Mouse (Mus musculus) C2C12 (cell line): Measurements from ENCODE around the gene Tapbpl. TPM values are rescaled to one million over a fixed set of nuclear protein-coding genes. Genes with fewer than 3 reads are reported as not detected.

Experiments
- H3K27me3 ChIP-seq: one replicate; pipeline ENCODE4 v1.6.1; 2011; ENCODE audit not compliant: control insufficient read depth, insufficient read depth, insufficient read length
- H3K36me3 ChIP-seq: one replicate; pipeline ENCODE4 v1.6.1; 2011; ENCODE audit not compliant: control insufficient read depth, insufficient read depth
- H3K4me3 ChIP-seq: one replicate; pipeline ENCODE4 v1.5.1; 2011; ENCODE audit warnings: mild to moderate bottlenecking, control low read depth; ENCODE audit not compliant: poor library complexity, insufficient read depth, severe bottlenecking
- H3K79me2 ChIP-seq: one replicate; pipeline ENCODE4 v1.6.1; 2011; ENCODE audit not compliant: control insufficient read depth, insufficient read depth
- H3K79me3 ChIP-seq: one replicate; pipeline ENCODE4 v1.6.1; 2011; ENCODE audit warnings: low read depth, control low read depth
- H3ac ChIP-seq: one replicate; pipeline ENCODE3; 2011; ENCODE audit warnings: low read depth; ENCODE audit not compliant: control insufficient read depth, insufficient read length
- CEBPB ChIP-seq: IDR thresholded peaks from one replicate; pipeline ENCODE4 v1.6.1; 2011; ENCODE audit warnings: low read depth, mild to moderate bottlenecking, control low read depth, moderate library complexity
- CTCF ChIP-seq: IDR thresholded peaks from one replicate; pipeline ENCODE4 v1.5.1; 2011; ENCODE audit not compliant: control insufficient read depth, insufficient read depth, insufficient read length
- FOSL1 ChIP-seq: IDR thresholded peaks from one replicate; pipeline ENCODE4 v1.8.0; 2011; ENCODE audit warnings: mild to moderate bottlenecking, low read length; ENCODE audit not compliant: poor library complexity, insufficient read depth, severe bottlenecking
- MAX ChIP-seq: IDR thresholded peaks from one replicate; pipeline ENCODE4 v1.6.1; 2011; ENCODE audit warnings: mild to moderate bottlenecking, control low read depth
- MYOD1 ChIP-seq: IDR thresholded peaks from one replicate; pipeline ENCODE4 v1.6.1; 2011; ENCODE audit warnings: low read depth; ENCODE audit not compliant: control insufficient read depth, insufficient read length
- MYOG ChIP-seq: IDR thresholded peaks from one replicate; pipeline ENCODE4 v1.6.1; 2011; ENCODE audit not compliant: control insufficient read depth, insufficient read length; ENCODE audit errors: extremely low read depth
- USF1 ChIP-seq: IDR thresholded peaks from one replicate; pipeline ENCODE4 v1.6.1; 2011; ENCODE audit warnings: low read depth, mild to moderate bottlenecking, control low read depth, moderate library complexity
- polyA plus RNA-seq: library from polyadenylated mRNA; unstranded; fragments of >200 nt; fragmentation: generic; extraction: Trizol; gene quantifications from one replicate; pipeline ENCODE4 v1.2.1, GENCODE M21; 2012; ENCODE audit warnings: missing spikeins

Tapbpl gene
- polyA plus RNA-seq, 1 experiment, result 2.3 TPM

GRCm38 (mm10) chr6:125256222-125256966 lies 24.7 kb upstream of the Tapbpl start:
- Histone ChIP-seq H3K4me3 (no peak overlapping the region), H3K36me3 (no peaks in the 10 kb centered on the region), H3K79me3 (no peaks in the 10 kb centered on the region), H3ac (no peak overlapping the region), H3K79me2 (no peaks in the 10 kb centered on the region), H3K27me3 (no peaks in the 10 kb centered on the region)
- TF ChIP-seq MAX (peak; percentile 97), FOSL1 (no peak), CEBPB (peak; percentile 11), MYOD1 (no peak), MYOG (no peak), USF1 (peak; percentile 97), CTCF (no peak)

GRCm38 (mm10) chr6:125255516-125256044 lies 23.9 kb upstream of the Tapbpl start:
- H3K79me3 ChIP-seq, result no peaks in the 10 kb centered on the region
- peak; percentile 7 for TF ChIP-seq USF1
- peak; percentile 58 for TF ChIP-seq FOSL1
- TF ChIP-seq MYOD1, result no peak

GRCm38 (mm10) chr6:125253863-125254715 lies 22.4 kb upstream of the Tapbpl start:
- no peak overlapping the region for H3ac ChIP-seq
- no peaks in the 10 kb centered on the region for H3K27me3 ChIP-seq
- H3K79me3 ChIP-seq, result no peaks in the 10 kb centered on the region
- H3K4me3 ChIP-seq, result no peak overlapping the region
- TF ChIP-seq USF1 (no peak), FOSL1 (no peak), CEBPB (no peak), CTCF (no peak), MYOD1 (no peak), MYOG (no peak)
- no peaks in the 10 kb centered on the region for H3K79me2 ChIP-seq
- H3K36me3 ChIP-seq, result no peaks in the 10 kb centered on the region

More at GRCm38 (mm10) chr6:125255516-125256044, 23.9 kb upstream of the Tapbpl start:
- Histone ChIP-seq H3K27me3 (no peaks in the 10 kb centered on the region), H3K4me3 (no peak overlapping the region), H3K36me3 (no peaks in the 10 kb centered on the region), H3ac (peak overlapping the region; percentile 27), H3K79me2 (no peaks in the 10 kb centered on the region)

GRCm38 (mm10) chr6:125252711-125253110 lies 21.1 kb upstream of the Tapbpl start:
- H3ac ChIP-seq, result no peak overlapping the region
- H3K36me3 ChIP-seq, result no peaks in the 10 kb centered on the region
- no peaks in the 10 kb centered on the region for H3K27me3 ChIP-seq
- no peaks in the 10 kb centered on the region for H3K79me2 ChIP-seq
- no peak overlapping the region for H3K4me3 ChIP-seq
- no peak for TF ChIP-seq FOSL1
- no peak for TF ChIP-seq MAX
- no peak for TF ChIP-seq CEBPB
- no peak for TF ChIP-seq MYOD1
- no peak for TF ChIP-seq CTCF
- TF ChIP-seq USF1, result no peak
- no peak for TF ChIP-seq MYOG
- H3K79me3 ChIP-seq, result no peaks in the 10 kb centered on the region

GRCm38 (mm10) chr6:125252285-125252684 lies 20.6 kb upstream of the Tapbpl start:
- no peaks in the 10 kb centered on the region for H3K79me3 ChIP-seq
- H3K27me3 ChIP-seq, result no peaks in the 10 kb centered on the region
- no peaks in the 10 kb centered on the region for H3K36me3 ChIP-seq
- no peaks in the 10 kb centered on the region for H3K79me2 ChIP-seq
- TF ChIP-seq MYOG, result no peak
- TF ChIP-seq MAX, result no peak
- TF ChIP-seq USF1, result no peak
- no peak for TF ChIP-seq FOSL1
- TF ChIP-seq CTCF, result no peak
- no peak for TF ChIP-seq CEBPB
- no peak for TF ChIP-seq MYOD1
- H3K4me3 ChIP-seq, result no peak overlapping the region
- no peak overlapping the region for H3ac ChIP-seq
